Mouse (Mus musculus): Measurements from ENCODE around the gene Irf7. TPM values are rescaled to one million over a fixed set of nuclear protein-coding genes. Genes with fewer than 3 reads are reported as not detected.

The Irf7 gene
- 1 to 10 TPM in 1 of 2 experiments, under 1 TPM in 1; 0.91 to 1.9 TPM for total RNA-seq (2021)

DNA sequence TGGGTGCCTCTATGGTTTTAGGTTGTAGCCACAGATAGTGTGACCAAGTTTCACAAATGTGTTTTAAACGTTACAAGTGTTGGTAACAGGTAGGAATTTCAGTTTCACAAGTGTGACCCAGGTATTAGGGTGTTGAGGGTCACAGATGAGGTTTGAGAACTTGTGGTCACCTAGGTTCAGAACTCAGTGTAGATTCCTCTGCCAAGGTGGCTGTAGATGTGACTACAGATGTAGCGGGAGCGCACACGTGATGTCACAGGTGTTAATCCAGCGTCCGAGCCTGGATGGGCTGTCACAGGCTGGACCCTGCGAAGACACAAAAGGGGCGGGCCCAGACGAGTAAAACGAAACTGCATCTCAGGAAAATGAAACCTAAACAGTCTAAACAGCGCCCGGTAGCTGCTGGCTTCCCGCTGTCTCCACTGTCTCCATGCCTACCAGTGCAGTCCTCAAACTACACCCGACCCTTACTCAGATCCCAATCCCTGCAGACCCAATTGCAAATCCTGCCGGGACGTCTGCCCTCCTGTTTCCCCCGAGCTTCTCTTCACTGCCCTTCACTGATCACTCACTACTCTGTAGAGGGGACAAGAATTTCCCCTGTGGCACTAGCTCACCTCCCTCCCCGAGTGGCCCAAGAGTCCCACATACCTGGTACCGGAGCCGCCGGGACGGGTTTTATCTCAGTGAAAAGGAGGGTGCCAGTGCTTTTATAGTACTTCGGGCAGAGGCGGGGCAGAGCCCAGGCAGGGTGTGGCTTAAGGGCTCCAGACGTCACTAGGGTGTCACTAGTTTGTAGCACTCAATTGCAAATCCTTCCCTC lies at the start of gene Irf7:
Irf7 (minus strand) TSS at position 743 of the 823 bp plus-strand sequence.
- no peak for DNase-seq (ENCODE audit: extremely low spot score in 1 of 2, low spot score in 1 of 2)

DNA sequence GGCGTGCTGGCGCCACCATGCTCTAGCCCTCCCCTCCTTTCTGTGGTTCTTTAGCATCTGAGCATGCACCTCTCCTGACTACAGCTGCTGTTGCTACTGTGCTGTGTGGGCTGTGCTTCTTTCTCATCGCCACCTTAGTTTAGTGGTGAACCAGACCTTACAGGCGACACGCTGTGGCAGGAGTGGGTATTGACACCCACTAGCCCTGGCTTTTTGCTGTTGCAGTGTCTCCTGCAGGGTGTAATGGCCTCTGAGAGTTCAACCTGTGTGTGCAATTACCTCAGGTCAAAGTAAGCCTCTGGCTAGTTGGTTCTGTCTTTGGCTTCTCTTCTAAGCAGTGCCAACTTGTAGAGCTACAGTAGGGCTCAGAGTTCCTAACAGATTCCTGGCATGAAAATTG lies 49.7 kb upstream of the Irf7 start:
- DNase-seq (ENCODE audit: extremely low spot score in 1 of 2, low spot score in 1 of 2) = no peak

GRCm38 (mm10) chr7:141315076-141315475 lies 48.8 kb upstream of the Irf7 start:
- no peak for DNase-seq (ENCODE audit: extremely low spot score in 1 of 2, low spot score in 1 of 2)

DNA sequence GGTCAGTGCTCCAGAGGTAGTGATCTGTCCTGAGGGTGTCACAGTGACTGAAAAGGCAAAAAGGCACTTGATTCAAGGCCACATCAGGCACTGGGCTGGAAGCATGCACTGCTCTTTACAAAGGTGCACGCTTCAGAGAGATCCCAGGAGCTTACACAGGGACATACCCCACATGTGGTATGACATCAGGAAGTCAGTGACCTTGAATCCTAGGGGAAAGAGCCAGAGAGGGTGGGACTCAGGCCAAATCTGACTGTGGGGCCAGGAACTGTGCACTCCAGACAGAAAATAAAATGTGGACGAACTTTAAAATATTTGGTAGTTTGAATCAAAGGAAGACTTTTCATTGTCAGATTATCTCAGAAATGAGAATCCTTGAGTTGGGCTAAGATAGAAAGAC lies 48.1 kb upstream of the Irf7 start:
- DNase-seq (ENCODE audit: extremely low spot score in 1 of 2, low spot score in 1 of 2) = no peak

DNA sequence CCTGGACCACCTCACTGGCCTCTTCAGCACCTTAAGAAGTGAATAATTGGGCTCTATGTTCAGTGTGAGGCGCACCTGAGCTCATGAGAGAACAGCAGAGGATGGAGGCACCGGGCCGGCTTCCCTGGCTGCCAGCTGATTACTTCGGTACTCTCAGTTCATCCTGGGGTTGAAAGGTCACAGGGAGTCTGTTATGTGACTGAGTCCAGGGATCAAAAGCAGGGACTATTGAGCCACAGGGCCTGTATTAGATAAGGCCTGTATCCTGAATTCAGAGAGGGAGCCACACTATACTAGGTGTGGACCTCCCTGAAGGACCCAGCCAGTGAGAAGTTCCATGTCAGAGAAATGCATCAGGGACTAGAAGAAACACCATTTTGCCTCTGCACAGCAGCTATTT lies 38.3 kb upstream of the Irf7 start:
- DNase-seq (ENCODE audit: extremely low spot score in 1 of 2, low spot score in 1 of 2) = no peak

DNA sequence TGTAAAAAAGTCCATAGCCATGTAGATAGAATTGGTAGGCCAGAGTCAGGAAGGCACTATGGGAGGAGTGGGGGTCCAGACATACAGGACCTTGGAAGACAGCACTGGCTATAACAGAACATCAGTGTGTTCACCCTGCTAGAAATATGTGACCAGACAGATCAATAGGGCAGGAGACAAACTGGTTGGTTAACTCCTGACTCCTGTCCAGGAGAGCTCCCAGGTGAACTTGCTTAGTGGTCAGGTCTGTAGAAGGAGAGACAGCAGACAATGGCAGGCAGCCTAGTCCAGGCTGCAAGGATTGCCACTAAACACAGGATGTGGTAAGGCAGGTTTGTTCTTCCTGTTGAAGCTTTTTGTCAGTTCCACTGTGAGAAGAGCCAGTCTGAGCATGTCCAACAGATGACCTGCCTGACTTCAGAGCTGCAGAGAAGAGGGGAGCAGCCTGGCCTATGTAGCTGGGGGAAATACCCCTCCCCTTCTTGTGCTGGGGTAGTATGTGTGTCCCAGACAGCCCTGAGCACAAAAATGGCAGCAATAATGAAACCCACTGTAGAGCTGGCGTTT lies 36.5 kb upstream of the Irf7 start:
- no peak for DNase-seq (ENCODE audit: extremely low spot score in 1 of 2, low spot score in 1 of 2)

DNA sequence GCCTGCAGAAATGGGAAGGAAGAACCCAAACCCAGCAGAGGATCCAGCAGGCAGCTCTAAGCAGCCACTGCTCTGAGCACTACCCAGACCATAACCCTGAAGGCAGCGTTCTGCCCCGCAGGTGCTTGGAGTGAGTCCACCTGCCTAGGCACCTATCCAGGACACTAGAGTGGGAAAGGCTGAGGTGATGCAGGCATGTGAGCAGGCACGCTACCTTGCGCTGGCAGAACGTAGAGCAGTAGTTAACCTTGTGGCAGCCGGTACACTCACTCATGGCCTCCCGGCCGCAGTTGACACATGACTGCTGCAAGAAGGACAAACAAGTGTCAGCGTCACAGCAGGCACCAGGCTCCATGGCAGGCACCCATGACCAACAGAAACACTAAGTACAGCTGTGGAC lies 35.1 kb upstream of the Irf7 start:
- DNase-seq (ENCODE audit: extremely low spot score in 1 of 2, low spot score in 1 of 2) = no peak

DNA sequence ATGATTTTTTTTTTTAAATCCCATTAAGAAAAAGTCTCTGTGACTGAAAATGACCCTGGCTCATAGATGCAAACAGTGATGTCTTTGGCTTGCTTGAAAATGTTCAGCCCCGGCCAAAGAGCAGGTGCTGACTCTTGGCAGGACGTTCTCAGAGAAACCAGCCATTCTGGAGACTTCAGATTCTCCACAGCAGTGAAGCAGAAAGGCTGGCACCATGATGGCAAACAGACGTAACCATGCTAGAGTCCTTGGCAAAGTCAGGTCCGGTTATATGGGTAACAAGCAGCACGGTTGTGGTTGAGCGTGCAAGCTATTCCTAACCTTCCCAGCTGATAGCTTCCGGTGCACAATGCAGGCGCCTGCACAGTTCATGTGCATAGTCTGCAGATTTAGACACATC lies 32.9 kb upstream of the Irf7 start:
- DNase-seq (ENCODE audit: extremely low spot score in 1 of 2, low spot score in 1 of 2) = no peak

DNA sequence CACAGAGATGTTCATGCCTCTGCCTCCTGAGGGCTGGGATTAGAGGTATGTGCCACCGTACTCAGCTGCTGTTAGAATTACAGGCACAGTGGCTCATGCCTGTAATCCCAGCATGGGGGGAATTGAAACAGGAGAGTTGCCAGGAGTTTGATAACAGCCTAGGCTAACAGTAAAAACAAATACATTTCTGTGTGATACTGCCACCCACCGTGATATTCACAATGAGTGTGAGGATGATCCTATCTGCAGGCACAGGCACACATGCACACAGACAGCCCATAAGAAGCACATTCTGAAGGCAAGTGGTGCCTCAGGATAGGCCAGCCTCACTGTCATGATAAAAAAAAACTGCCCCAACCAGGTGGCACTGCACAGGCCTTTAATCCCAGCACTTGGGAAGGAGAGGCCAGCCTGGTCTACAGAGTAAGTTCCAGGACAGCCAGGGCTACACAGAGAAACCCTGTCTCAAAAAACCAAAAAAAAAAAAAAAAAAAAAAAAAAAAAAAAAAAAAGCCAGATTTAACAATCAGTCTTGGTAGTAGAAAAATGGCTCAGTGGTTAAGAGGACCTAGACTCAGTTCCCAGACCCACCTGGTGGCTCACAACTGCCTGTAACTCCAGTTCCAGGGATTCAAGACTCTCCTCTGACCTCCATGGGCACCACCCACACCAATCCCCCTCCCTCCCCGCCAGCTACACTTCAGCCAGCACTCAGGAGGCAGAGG lies 31.8 kb upstream of the Irf7 start:
- DNase-seq (ENCODE audit: extremely low spot score in 1 of 2, low spot score in 1 of 2) = no peak

DNA sequence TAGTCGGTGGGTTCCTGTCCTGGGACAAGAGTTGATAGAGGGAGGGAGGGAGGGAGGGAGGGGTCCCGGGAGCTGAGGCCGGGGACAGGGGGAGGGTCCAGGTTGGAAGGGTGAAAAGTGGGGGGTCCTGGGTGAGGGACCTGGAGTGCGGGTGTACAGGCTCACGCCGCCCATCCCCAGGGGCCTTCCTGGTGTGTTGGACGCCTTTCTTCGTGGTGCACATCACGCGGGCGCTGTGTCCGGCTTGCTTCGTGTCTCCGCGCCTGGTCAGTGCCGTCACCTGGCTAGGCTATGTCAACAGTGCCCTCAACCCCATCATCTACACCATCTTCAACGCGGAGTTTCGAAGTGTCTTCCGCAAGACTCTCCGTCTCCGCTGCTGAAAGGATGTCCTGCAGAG lies 28.2 kb upstream of the Irf7 start:
- no peak for DNase-seq (ENCODE audit: extremely low spot score in 1 of 2, low spot score in 1 of 2)

- DNase-seq (ENCODE audit: extremely low spot score in 1 of 2, low spot score in 1 of 2) = no peak
These were observed 27.7 kb upstream of the Irf7 start for GRCm38 (mm10) chr7:141293852-141294471.

- no peak for DNase-seq (ENCODE audit: extremely low spot score in 1 of 2, low spot score in 1 of 2)
These were observed 26.5 kb upstream of the Irf7 start for GRCm38 (mm10) chr7:141292583-141293388.

- DNase-seq (ENCODE audit: extremely low spot score in 1 of 2, low spot score in 1 of 2) = no peak
These were observed 25.8 kb upstream of the Irf7 start, which contains the start of gene Drd4 for GRCm38 (mm10) chr7:141291921-141292582. Gene Drd4 (plus strand): TSS chr7:141292006.

DNA sequence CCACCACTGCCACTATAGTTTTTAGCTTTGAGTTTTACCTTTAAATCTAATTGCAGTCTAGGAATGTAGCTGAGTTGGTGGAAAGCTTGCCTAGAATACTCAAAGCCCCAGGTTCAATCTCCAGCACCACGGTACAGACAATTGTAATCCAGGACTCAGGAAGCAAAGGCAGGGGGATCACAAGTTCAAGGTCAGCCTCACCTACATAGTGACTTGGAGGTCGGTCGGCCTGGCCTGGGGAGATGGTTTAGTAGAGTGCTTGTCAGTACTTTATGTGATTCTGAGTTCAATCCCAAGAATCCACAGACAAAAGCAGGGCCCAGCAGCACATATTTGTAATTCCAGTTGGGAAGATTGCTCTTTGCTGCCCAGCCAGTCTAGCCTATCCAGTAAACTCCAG lies 21.8 kb upstream of the Irf7 start:
- DNase-seq (ENCODE audit: extremely low spot score in 1 of 2, low spot score in 1 of 2) = no peak

DNA sequence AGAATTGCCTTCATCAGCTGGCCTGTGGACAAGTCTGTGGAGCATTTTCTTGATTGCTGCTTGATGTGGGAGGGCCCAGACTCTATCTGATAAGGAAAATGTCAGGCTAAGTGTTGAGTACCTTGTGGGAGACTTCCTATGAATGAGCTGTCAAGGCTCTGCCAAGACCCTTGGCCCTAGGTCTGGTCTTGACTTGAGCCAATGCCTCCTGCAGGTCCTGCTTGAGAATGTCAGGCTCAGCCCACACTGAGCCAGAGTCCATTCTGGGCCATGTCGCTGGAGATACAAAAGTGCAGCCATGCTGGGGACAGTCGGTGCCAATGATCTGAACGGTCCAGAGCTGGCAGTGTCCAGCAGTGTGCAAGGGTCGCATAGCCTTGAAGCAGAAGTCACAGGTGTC lies 16.5 kb upstream of the Irf7 start:
- DNase-seq (ENCODE audit: extremely low spot score in 1 of 2, low spot score in 1 of 2) = no peak

DNA sequence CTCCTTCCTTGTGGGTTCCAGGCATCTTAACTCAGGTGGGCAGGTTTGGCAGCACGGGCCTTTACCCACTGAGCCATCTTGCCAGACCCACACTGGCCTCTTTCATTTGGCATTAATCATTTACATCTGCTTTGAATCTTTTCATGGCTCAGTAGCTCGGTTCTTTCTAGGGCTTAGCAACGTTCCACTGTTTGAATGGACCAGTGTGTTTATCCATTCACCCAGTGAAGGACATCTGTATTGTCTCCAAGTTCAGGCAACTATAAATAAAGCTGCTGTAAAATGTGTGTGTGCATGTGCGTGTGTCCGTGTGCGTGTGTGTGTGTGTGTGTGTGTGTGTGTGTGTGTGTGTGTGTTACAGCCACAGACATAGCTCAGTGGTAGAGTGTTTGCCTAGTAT lies 15.2 kb upstream of the Irf7 start:
- no peak for DNase-seq (ENCODE audit: extremely low spot score in 1 of 2, low spot score in 1 of 2)

DNA sequence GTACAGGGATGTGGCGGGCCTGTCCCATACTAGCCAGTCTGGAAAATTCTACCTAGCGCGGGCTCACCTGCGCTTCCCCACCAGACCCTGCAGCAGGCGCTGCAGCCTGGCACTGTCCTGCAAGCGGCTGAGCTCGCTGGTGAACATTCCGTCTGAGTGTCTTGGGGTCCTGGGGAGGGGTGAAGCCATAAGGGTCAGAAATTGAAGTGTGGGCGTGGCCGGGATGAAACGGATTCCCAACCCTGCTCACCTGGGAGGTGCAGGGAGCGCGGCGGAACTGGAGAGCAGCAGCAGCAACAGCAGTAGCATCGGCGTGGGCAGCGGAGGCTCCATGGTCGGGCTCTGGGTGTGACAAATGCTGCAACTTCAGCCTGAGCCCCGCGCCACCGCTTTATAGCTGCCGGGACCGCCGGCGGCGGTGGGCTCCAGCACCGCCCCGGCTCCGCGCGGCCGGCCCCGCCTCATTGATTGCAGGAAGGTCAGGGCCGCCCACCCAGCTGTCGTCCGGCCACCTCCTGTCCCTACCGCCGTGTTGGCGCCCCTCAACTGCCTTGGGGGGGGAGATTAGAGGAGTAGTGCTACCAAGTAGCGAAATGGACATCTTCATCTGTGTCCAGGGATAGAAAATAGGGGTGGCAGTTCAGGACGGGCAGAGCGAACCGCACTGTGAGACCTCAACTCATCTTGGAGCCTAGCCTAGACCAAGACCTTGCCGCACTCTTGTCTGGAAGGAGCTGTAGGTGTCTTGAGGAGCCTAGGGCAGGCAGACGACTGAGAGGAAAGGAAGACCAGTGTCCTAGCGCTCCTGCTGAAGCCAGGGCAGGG lies 12.7 kb upstream of the Irf7 start, which contains the start of gene Sct:
Sct (minus strand) TSS at position 368 of the 825 bp plus-strand sequence.
- DNase-seq (ENCODE audit: extremely low spot score in 1 of 2, low spot score in 1 of 2) = no peak

Data from layer of hippocampus, postnatal 25 days (tissue).